Mouse (Mus musculus) spleen, postnatal 10 days (tissue): ENCODE results near the gene Kif26b.

Experiments
- DNase-seq, 2 experiments: peaks; one replicate each; pipeline ENCODE4 v3.0.0; 2021 to 2022; ENCODE audit warnings: low spot score in 2 of 2

Gene Kif26b

GRCm38 (mm10) chr1:178840311-178840710 lies 311.4 kb downstream of the Kif26b start:
- DNase-seq, result no peak

- no peak for DNase-seq
Measured at GRCm38 (mm10) chr1:178844839-178845238, 315.9 kb downstream of the Kif26b start.

DNA sequence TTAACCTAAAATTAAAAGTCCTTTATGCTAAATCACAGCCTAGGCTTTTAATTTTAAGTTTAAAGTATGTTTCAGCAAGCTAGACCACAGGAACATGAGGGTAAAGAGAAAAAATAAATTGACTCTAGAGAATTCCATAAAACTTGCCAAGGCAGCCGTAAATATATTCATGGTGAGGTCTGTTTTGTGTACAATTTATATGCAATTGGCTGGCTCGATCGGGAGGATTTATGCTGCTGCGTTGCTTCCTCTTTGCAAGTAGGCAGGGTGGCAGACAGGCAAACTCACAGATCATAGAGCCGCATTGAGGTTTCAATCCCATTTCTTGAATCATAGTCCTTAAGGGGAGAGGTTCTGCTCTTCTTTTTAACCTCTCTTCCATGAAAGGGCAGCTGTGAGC lies 318.6 kb downstream of the Kif26b start:
- no peak for DNase-seq

DNA sequence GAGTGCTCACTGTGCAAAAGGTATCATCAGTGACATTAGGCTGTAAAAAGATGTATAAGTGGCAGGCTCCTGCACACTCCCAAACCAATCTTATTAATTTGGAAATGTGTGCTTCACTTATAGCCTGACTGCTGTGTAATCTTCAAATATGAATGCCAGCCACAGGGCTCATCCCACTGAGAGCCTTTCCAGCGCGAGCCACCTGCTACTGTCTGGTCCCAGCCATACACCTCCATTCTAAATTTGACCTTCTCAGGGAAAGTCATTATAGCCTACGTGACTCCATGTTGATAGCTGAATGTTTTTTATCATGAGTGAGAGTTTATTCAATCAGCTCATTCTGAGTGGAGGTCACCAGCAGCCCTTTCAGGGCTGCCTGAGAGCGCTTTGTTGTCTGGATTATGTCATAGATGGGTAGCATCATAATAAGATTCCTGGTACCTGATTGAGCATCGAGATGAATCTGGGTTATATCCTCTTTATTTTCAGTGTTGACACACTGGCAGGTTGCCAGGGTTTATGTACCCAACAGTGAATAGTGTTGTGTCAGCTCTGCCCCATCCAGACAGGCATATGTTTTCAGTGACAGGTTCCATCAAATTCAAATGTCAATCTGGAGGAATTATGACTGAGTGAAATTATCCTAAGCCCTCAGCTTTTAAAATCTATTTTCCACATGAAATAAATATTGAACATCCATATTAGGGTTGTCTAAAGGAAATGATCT lies 319.6 kb downstream of the Kif26b start:
- no peak for DNase-seq

- no peak for DNase-seq
Measured at GRCm38 (mm10) chr1:178850569-178850968, 321.6 kb downstream of the Kif26b start.

- DNase-seq, result no peak
Measured at GRCm38 (mm10) chr1:178854936-178855335, 326.0 kb downstream of the Kif26b start.

- no peak for DNase-seq
Measured at GRCm38 (mm10) chr1:178855974-178856373, 327.0 kb downstream of the Kif26b start.

DNA sequence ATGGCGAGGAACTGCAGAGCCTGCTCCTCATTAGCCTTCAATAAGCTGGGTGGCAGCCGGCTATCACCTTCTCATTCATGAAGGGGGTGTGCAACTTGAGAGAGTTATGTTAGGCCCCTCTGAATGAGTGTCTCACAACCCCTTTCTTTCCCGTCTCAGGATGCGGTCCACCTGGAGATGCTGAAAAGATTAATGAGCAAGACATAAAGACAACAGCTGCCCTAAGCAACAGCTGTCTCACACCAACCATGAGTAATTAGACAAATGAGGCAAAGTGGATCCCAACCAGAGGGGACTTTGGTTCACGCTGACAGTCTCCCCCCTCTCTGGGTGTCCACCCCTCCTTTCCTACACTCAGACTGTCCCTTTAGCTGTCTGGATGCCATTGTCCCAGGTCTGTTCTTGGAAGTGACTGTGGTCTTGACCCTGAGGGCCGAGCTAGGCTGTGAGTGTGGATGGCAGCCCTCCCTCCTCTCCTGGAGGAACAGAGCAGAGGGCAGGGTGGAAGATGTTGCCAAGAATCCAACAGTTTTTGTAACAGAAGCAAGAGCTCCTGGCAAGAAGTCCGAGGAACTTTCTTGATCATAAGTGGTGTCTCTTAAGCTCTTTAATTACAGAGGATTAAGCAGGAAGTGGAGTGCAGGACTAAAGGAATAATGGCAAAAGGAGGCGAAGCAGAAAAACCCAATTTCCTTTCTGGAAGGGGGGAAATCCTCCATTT lies 331.9 kb downstream of the Kif26b start:
- no peak for DNase-seq

DNA sequence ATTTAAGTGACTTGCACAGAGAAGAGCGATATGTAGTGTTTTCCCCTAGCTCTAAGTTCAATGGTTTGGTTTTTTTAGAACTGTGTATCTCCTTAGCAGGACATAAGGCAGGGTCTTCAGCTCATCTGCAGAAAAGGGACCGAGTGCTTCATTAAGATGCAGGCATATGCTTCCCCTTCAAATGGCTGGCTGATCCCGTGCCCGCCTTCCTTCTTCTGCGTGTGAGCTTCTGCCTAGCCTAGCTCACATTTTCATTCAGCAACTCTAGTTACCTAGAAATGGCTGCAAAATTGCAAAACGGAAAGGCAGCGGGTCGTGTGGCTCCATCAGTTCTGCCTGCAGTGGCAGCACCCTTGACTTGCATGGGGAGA lies 332.5 kb downstream of the Kif26b start:
- DNase-seq, result no peak

DNA sequence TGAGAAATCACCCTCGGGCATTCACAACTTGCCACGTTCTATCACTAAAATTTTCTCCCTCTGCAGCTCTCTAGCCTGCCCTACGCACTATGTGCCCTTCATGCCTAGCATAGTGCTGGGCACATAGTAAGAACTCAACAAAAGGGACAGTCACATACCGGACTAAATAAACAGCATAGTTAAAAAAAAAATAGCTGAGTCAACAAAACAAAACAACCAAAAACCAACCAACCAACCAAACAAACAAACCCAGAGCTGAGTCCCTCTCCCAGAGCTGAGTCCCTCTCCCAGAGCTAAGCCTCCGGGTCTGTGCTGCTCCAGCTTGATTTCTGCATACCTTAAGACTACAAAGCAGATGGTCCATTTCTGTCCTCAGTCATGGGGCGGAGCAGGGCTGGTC lies 334.8 kb downstream of the Kif26b start:
- no peak for DNase-seq

DNA sequence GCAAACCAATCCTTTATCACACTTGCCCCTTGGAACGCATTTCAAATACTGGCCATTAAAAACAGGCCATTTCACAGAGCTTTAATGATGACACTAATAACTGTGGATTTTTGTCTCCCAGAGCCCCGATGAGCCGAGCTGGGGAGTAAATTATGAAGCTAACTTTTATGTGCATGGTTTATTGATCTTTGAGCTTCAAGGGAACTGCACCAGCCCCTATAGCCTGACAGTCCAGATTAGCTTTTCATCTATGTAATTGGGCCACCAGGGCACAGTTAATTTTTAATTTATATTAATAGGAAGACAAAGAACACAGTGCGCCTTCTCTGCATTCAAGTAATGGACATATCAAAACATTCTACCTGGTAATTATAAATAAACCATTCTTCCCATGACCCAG lies 335.4 kb downstream of the Kif26b start:
- no peak for DNase-seq

- no peak for DNase-seq
Measured at GRCm38 (mm10) chr1:178866757-178867156, 337.8 kb downstream of the Kif26b start.

GRCm38 (mm10) chr1:178871055-178871454 lies 342.1 kb downstream of the Kif26b start:
- DNase-seq, result no peak

- DNase-seq, result no peak
Measured at GRCm38 (mm10) chr1:178876926-178877325, 348.0 kb downstream of the Kif26b start.

GRCm38 (mm10) chr1:178878676-178879075 lies 349.8 kb downstream of the Kif26b start:
- no peak for DNase-seq

GRCm38 (mm10) chr1:178880905-178881304 lies 352.0 kb downstream of the Kif26b start:
- no peak for DNase-seq

DNA sequence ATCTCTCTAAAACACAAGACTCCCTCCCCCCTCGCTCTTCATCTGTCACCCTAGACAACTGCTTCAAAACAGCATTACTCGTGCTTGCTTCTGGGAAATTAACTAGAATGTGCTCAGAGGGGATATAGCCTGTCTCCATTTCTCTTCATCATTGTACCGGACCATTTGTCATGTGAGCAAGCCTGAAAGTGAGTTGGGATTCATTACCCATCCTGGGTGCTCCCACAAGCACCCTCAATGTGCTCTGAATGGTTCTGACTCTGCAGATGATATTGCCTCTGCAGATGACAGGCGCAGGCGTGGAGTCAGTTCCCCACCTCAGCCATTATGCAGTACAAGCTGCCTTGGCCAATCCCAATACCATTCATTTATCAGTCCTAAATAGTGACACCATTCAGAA lies 357.7 kb downstream of the Kif26b start:
- no peak for DNase-seq

GRCm38 (mm10) chr1:178892376-178892775 lies 363.5 kb downstream of the Kif26b start:
- DNase-seq, result no peak

DNA sequence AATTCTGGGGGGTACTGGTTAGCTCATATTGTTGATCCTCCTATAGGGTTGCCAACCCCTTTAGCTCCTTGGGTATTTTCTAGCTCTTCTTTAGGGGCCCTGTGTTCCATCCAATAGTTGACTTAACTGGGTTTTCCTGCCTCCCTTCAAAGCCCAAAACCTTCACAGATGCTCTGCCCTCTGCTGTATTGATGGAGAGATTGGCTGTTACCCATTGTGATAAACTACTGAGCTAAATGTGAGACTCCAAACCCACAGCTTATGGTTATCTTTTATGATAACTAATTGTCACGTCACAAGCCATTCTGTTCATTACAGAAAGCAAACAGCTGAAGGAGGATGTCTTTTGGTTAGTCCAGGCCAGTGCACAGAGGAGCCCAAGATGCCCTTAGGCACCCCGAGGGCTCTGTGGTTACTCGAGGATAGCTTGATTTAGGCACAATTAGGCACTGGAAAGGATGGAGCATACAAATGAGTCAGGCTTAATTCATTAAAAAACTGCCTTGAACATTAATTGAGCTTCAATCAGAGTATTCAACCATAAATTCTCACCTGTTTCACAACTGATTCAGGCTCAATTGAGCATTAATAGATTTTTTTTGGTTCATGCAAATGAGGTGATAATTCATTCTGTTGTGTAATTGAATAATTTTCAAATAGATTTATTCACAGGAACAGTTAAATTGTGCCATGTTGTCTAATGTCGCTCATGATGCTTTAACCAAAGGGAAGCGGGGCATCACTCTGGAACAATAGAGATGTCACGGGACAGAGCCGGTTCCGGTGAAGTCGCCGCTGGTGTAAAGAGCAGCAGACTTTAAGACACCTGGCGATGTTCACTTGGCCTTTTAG lies 364.5 kb downstream of the Kif26b start:
- DNase-seq, result no peak

GRCm38 (mm10) chr1:178894081-178894401 lies 365.1 kb downstream of the Kif26b start:
- no peak for DNase-seq

GRCm38 (mm10) chr1:178895674-178896073 lies 366.7 kb downstream of the Kif26b start:
- DNase-seq, result no peak

GRCm38 (mm10) chr1:178910951-178911350 lies 382.0 kb downstream of the Kif26b start:
- DNase-seq, result no peak
